Mouse (Mus musculus) small intestine, adult 2 months (tissue): ENCODE results near the gene Caprin1.

ENCODE experiments used
- CTCF ChIP-seq: fragments of 200-500 bp; IDR thresholded peaks from 2 replicates; pipeline ENCODE4 v1.5.1; 2012; ENCODE audit warnings: low read depth, mild to moderate bottlenecking, control low read depth, inconsistent platforms, low read length, moderate library complexity, mixed read lengths; ENCODE audit not compliant: insufficient replicate concordance, insufficient read length; ENCODE audit errors: extremely low read depth
- POLR2A ChIP-seq: fragments of 200-500 bp; IDR thresholded peaks from 2 replicates; pipeline ENCODE4 v1.6.1; 2012; ENCODE audit warnings: low read depth, mild to moderate bottlenecking, control low read depth, inconsistent platforms, low read length, moderate library complexity

GRCm38 (mm10) chr2:103730999-103731398 lies 66.5 kb downstream of the Caprin1 start:
- TF ChIP-seq CTCF: no peak
- no peak for TF ChIP-seq POLR2A
